Mouse (Mus musculus) cortical plate, adult 2 months (tissue): ENCODE measurements around the gene Polr1c. TPM values are rescaled to one million over a fixed set of nuclear protein-coding genes. Genes with fewer than 3 reads are reported as not detected.

Experiments
- H3K27ac ChIP-seq: fragments of 200-500 bp; 2 replicates; pipeline ENCODE4 v1.5.1; 2012; ENCODE audit warnings: low read length, control low read depth, inconsistent platforms; ENCODE audit not compliant: insufficient read depth
- H3K4me1 ChIP-seq: fragments of 200-500 bp; 2 replicates; pipeline ENCODE4 v1.6.1; 2011; ENCODE audit warnings: low read length; ENCODE audit not compliant: control insufficient read depth, insufficient read depth
- H3K4me3 ChIP-seq: fragments of 200-500 bp; 2 replicates; pipeline ENCODE4 v1.5.1; 2011; ENCODE audit warnings: mild to moderate bottlenecking, low read length, control low read depth; ENCODE audit not compliant: insufficient read depth
- CTCF ChIP-seq: fragments of 200-500 bp; IDR thresholded peaks from 2 replicates; pipeline ENCODE4 v1.5.1; 2011; ENCODE audit warnings: mild to moderate bottlenecking, control low read depth, low read length; ENCODE audit not compliant: insufficient read depth; ENCODE audit errors: extremely low read depth
- POLR2A ChIP-seq: fragments of 200-500 bp; IDR thresholded peaks from 2 replicates; pipeline ENCODE4 v1.6.1; 2011; ENCODE audit warnings: mild to moderate bottlenecking, low read length, control low read depth; ENCODE audit not compliant: insufficient read depth; ENCODE audit errors: extremely low read depth
- polyA plus RNA-seq: library from polyadenylated mRNA; depleted of rRNA; stranded (reverse); fragments of >200 nt; gene quantifications from 2 replicates; pipeline ENCODE4 v1.2.3, GENCODE M21; 2012

Polr1c gene
- polyA plus RNA-seq, 1 experiment, result 47.2 TPM

DNA sequence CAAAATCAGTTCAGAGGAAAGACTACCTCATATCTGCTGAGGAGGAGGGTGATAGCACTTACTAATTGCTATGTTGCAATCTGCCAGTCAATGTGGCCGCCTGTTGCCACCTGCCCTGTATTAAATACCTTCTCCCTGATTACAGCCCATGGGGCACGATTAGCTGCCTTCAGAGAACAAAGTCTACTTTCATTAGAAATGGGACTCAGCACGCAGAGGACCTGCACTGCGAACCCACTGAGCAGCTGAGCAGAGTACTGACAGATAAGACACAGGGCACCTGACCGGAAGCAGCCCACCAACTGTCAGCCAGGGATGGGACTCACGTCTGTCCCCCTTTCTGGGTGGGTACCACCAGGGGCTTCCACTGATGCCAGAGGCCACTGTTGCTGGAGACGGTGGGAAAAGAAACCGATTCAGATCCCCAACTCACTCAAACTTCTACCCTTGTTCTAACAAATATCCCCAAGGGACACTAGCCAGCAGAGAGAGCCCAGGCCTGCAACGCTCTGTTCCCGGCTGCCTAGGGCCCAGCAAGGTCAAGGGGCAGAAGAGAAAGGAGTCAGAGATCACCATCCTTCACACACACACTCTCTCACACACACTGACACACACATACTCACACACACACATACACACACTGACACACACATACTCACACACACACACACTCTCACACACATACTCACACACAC lies 20.3 kb upstream of the Polr1c start:
- Histone ChIP-seq H3K4me1 (peaks cover 1% of the 10 kb centered on the region; the same call in 1 of the 2 replicates), H3K27ac (no peak overlapping the region), H3K4me3 (no peak overlapping the region)
- no peak for TF ChIP-seq CTCF
- TF ChIP-seq POLR2A, result no peak

- Histone ChIP-seq H3K27ac (no peak overlapping the region), H3K4me3 (no peak overlapping the region), H3K4me1 (no peaks in the 10 kb centered on the region)
- TF ChIP-seq POLR2A (no peak), CTCF (no peak)
Observed at GRCm38 (mm10) chr17:46267511-46267910, 19.7 kb upstream of the Polr1c start.

DNA sequence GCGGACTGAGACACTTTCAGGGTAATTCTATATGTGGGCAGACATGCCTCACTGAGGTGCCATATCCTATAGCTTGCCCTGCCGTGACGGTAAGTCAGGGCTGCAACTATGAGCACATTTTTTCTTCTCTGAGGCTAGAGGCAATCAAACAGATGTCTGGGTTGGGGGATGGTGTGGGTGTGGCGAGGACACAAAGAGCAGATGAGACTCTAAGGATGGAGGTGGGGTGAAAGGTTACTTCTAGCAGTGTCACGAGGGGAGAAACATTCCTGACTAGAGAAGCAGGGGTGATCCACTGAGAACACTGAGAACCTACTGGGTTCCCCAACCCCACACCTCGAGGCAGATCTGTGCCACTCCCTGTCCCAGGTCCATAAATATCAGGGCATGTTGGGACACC lies 19.1 kb upstream of the Polr1c start:
- TF ChIP-seq CTCF (no peak), POLR2A (no peak)
- Histone ChIP-seq H3K4me3 (no peak overlapping the region), H3K4me1 (no peaks in the 10 kb centered on the region), H3K27ac (no peak overlapping the region)

DNA sequence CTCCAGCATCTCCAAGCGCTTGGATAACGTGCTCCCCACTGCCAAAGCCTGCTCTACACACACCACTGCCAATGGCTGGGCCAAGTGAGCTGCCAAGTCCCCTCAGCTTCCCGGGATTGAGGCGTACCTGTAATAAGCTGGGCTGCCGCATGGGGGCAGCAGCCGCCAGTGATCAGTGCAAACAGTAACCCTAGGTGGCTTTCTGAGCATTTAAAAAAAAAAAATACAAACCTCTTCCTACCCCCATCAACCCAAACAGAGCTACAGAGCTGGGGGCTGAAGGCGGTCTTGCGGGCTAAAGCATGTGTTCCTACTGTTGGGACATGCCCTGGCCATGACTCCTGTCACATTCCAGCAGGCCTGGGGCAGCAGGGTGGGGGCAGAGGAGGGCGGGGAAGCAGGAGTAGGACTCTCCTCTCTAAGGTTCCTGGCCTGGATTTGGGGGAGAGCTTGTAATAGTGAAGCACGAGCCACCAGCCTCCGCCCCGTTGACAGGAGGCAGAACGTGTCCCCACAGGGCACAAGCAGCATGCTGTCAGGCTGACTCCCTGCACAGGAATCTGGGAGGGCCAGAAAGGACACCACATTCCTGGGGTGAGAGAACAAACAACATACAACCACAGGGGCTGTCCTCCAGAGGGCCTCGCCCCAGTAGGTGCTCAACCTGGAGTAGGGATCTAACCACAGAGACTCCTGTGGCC lies 18.2 kb upstream of the Polr1c start:
- no peaks in the 10 kb centered on the region for H3K4me1 ChIP-seq
- no peak overlapping the region for H3K27ac ChIP-seq
- no peak overlapping the region for H3K4me3 ChIP-seq
- TF ChIP-seq CTCF (peak; percentile 88), POLR2A (no peak)

DNA sequence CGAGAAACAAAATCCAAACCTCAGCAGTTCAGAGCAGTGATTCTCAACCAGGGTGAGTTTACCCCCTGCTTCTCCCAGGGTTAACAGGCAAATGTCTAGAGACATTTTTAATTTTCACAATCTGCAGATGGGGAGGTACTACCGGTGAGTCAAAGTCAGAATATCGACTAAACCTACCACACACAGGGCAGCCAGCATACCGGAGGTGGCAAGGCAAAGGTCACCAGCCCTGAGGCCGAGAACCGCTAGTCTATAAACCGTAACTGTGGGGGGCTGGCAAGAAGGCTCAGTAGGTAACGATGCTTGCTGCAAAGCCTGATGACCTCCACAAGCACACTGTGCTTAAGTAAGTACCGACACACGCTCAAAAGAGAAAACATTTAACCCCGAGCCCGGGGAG lies 17.6 kb upstream of the Polr1c start:
- no peak overlapping the region for H3K27ac ChIP-seq
- no peaks in the 10 kb centered on the region for H3K4me1 ChIP-seq
- H3K4me3 ChIP-seq, result no peak overlapping the region
- no peak for TF ChIP-seq POLR2A
- TF ChIP-seq CTCF, result no peak

GRCm38 (mm10) chr17:46262201-46262694 lies 14.4 kb upstream of the Polr1c start:
- no peak overlapping the region for H3K27ac ChIP-seq
- no peaks in the 10 kb centered on the region for H3K4me1 ChIP-seq
- TF ChIP-seq CTCF, result no peak
- no peak for TF ChIP-seq POLR2A
- H3K4me3 ChIP-seq, result no peak overlapping the region

GRCm38 (mm10) chr17:46259675-46260074 lies 11.8 kb upstream of the Polr1c start:
- TF ChIP-seq CTCF, result no peak
- no peak for TF ChIP-seq POLR2A
- peaks cover 2% of the 10 kb centered on the region for H3K4me1 ChIP-seq
- no peak overlapping the region for H3K4me3 ChIP-seq
- no peak overlapping the region for H3K27ac ChIP-seq

GRCm38 (mm10) chr17:46258279-46259053 lies 10.6 kb upstream of the Polr1c start:
- H3K4me1 ChIP-seq, result peaks cover 2% of the 10 kb centered on the region
- no peak for TF ChIP-seq CTCF
- 0 out of 2 replicates have a peak, but pooled peaks have one; percentile 4 for TF ChIP-seq POLR2A
- H3K27ac ChIP-seq, result no peak overlapping the region
- H3K4me3 ChIP-seq, result no peak overlapping the region

GRCm38 (mm10) chr17:46255147-46255546 lies 7.3 kb upstream of the Polr1c start:
- Histone ChIP-seq H3K27ac (no peak overlapping the region), H3K4me1 (peaks cover 2% of the 10 kb centered on the region), H3K4me3 (peak overlapping the region; percentile 78)
- TF ChIP-seq POLR2A (no peak), CTCF (no peak)
